Mouse (Mus musculus) limb, embryonic 15.5 days (tissue): Measurements from ENCODE around the gene Fbxl17. TPM values are rescaled to one million over a fixed set of nuclear protein-coding genes. Genes with fewer than 3 reads are reported as not detected.

Source experiments
- ATAC-seq: fragments of 200-750 bp; cut with Nextera tagmentation; 2 replicates; pipeline ENCODE4 v1.8.0; 2017; ENCODE audit warnings: low read depth, moderate TSS enrichment; ENCODE audit not compliant: insufficient number of reproducible peaks, low FRiP score, low TSS enrichment
- H3K27ac ChIP-seq: fragments of 300-500 bp; sonication (generic); 2 replicates; pipeline ENCODE4 v1.5.1; 2015; ENCODE audit warnings: moderate library complexity, mild to moderate bottlenecking, inconsistent platforms
- H3K27me3 ChIP-seq: fragments of 300-500 bp; sonication (generic); 2 replicates; pipeline ENCODE4 v1.6.1; 2015; ENCODE audit warnings: inconsistent platforms
- H3K36me3 ChIP-seq: fragments of 300-500 bp; sonication (generic); 2 replicates; pipeline ENCODE4 v1.6.1; 2015; ENCODE audit warnings: inconsistent platforms
- H3K4me1 ChIP-seq: fragments of 300-500 bp; sonication (generic); 2 replicates; pipeline ENCODE4 v1.6.1; 2015; ENCODE audit warnings: inconsistent platforms
- H3K4me2 ChIP-seq: fragments of 300-500 bp; sonication (generic); 2 replicates; pipeline ENCODE4 v1.6.1; 2015; ENCODE audit warnings: mild to moderate bottlenecking, inconsistent platforms
- H3K4me3 ChIP-seq: fragments of 300-500 bp; sonication (generic); 2 replicates; pipeline ENCODE4 v1.5.1; 2015; ENCODE audit warnings: mild to moderate bottlenecking, inconsistent platforms
- H3K9ac ChIP-seq: fragments of 300-500 bp; sonication (generic); 2 replicates; pipeline ENCODE4 v1.6.1; 2015; ENCODE audit warnings: inconsistent platforms
- H3K9me3 ChIP-seq: fragments of 300-500 bp; sonication (generic); 2 replicates; pipeline ENCODE4 v1.6.1; 2016; ENCODE audit warnings: inconsistent platforms
- WGBS: fragments of 180-500 bp; shearing (Covaris S2); methylation state at CpG from one replicate; pipeline ENCODE4 v1.1.7; 2015; 5-methylcytosine and 5-hydroxymethylcytosine counted together
- polyA plus RNA-seq: library from polyadenylated mRNA; unstranded; fragments of >200 nt; fragmentation: Nextera tagmentation; extraction: Ambion mirVana; gene quantifications from 2 replicates; pipeline ENCODE4 v1.2.1, GENCODE M21; 2015

Gene Fbxl17
- polyA plus RNA-seq, 1 experiment from 2014 or later, result 7.8 TPM

- H3K4me3 ChIP-seq, result no peak overlapping the region
- WGBS, result 44% methylated on average over 10 of the region's 10 CpGs
- H3K27ac ChIP-seq, result no peak overlapping the region
- H3K4me2 ChIP-seq, result no peak overlapping the region
- H3K4me1 ChIP-seq, result peaks cover 2% of the 10 kb centered on the region; the same call in 1 of the 2 replicates
- H3K9me3 ChIP-seq, result no peaks in the 10 kb centered on the region
- no peaks in the 10 kb centered on the region for H3K27me3 ChIP-seq
- ATAC-seq, result no peak
- H3K9ac ChIP-seq, result no peak overlapping the region
- peaks cover 4% of the 10 kb centered on the region; the same call in 1 of the 2 replicates for H3K36me3 ChIP-seq
Observed at GRCm38 (mm10) chr17:63451311-63452006, 48.4 kb downstream of the Fbxl17 start.

GRCm38 (mm10) chr17:63447691-63448090 is 52.1 kb downstream of the Fbxl17 start:
- no peak overlapping the region for H3K4me3 ChIP-seq
- no peak overlapping the region for H3K4me2 ChIP-seq
- no peaks in the 10 kb centered on the region for H3K36me3 ChIP-seq
- no peak for ATAC-seq
- no peaks in the 10 kb centered on the region for H3K27me3 ChIP-seq
- H3K27ac ChIP-seq, result no peak overlapping the region
- WGBS, result 77% methylated on average over 10 of the region's 10 CpGs
- H3K9me3 ChIP-seq, result no peaks in the 10 kb centered on the region
- H3K4me1 ChIP-seq, result peaks cover 2% of the 10 kb centered on the region; the same call in 1 of the 2 replicates
- H3K9ac ChIP-seq, result no peak overlapping the region

- H3K27ac ChIP-seq, result no peak overlapping the region
- H3K27me3 ChIP-seq, result no peaks in the 10 kb centered on the region
- no peaks in the 10 kb centered on the region; the same call in 1 of the 2 replicates for H3K36me3 ChIP-seq
- H3K9me3 ChIP-seq, result no peaks in the 10 kb centered on the region
- WGBS, result 78% methylated on average over 10 of the region's 10 CpGs
- H3K4me2 ChIP-seq, result no peak overlapping the region
- no peak overlapping the region for H3K9ac ChIP-seq
- H3K4me3 ChIP-seq, result no peak overlapping the region
- peaks cover 2% of the 10 kb centered on the region; the same call in 1 of the 2 replicates for H3K4me1 ChIP-seq
- no peak for ATAC-seq
Observed at GRCm38 (mm10) chr17:63446971-63447679, 52.7 kb downstream of the Fbxl17 start.

DNA sequence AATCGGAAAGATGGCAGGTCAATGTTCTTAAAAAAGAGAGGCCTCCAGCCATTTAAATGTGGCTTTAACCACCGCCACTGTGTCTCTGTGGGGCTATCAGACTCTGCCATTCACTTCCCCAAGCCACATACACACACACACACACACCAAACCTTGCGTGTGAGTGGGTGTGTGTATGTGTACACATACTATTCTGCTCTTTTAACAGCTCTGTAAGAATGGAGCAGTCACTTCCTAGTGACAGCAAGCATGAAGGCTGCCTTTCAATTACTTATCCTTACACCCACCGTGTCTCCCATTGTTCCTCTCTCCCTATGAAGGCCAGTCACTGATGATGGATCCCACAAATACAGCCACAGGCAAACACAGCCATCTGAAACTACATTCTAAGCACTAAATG is 54.6 kb downstream of the Fbxl17 start:
- Histone ChIP-seq H3K9me3 (no peaks in the 10 kb centered on the region), H3K9ac (no peak overlapping the region), H3K4me1 (no peaks in the 10 kb centered on the region), H3K27ac (no peak overlapping the region), H3K27me3 (no peaks in the 10 kb centered on the region), H3K36me3 (no peaks in the 10 kb centered on the region; the same call in 1 of the 2 replicates), H3K4me2 (no peak overlapping the region), H3K4me3 (no peak overlapping the region)
- 90% methylated on average over 4 of the region's 4 CpGs for WGBS
- ATAC-seq, result no peak

DNA sequence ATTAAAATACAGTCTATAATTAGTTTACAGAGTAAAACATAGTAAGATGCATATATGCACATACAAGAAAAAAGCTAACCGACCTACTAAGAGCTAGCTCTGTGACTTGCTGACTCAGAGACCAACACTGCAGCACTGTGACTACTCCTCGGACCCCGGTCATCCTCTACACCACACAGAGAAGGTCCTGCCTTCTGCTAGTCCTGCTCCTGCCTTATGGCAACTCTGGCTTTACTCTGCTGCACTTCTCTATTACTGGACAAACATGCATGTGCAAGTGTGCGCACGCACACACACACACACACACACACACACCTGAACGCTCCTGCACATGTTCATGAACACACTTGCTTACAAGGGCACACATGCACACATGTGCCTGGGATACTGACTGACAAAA is 62.4 kb downstream of the Fbxl17 start:
- Histone ChIP-seq H3K9me3 (no peaks in the 10 kb centered on the region), H3K27ac (no peak overlapping the region), H3K27me3 (no peaks in the 10 kb centered on the region), H3K4me3 (no peak overlapping the region), H3K4me2 (no peak overlapping the region), H3K36me3 (no peaks in the 10 kb centered on the region; the same call in 1 of the 2 replicates), H3K4me1 (no peaks in the 10 kb centered on the region), H3K9ac (no peak overlapping the region)
- ATAC-seq, result no peak
- WGBS, result 92% methylated on average over 6 of the region's 6 CpGs

- H3K27ac ChIP-seq, result no peak overlapping the region
- no peaks in the 10 kb centered on the region for H3K9me3 ChIP-seq
- no peaks in the 10 kb centered on the region for H3K4me1 ChIP-seq
- H3K9ac ChIP-seq, result no peak overlapping the region
- no peak overlapping the region for H3K4me3 ChIP-seq
- H3K36me3 ChIP-seq, result no peaks in the 10 kb centered on the region
- WGBS, result 48% methylated on average over 6 of the region's 6 CpGs
- no peak overlapping the region for H3K4me2 ChIP-seq
- no peak for ATAC-seq
- H3K27me3 ChIP-seq, result no peaks in the 10 kb centered on the region
Observed at GRCm38 (mm10) chr17:63434081-63434480, 65.7 kb downstream of the Fbxl17 start.

DNA sequence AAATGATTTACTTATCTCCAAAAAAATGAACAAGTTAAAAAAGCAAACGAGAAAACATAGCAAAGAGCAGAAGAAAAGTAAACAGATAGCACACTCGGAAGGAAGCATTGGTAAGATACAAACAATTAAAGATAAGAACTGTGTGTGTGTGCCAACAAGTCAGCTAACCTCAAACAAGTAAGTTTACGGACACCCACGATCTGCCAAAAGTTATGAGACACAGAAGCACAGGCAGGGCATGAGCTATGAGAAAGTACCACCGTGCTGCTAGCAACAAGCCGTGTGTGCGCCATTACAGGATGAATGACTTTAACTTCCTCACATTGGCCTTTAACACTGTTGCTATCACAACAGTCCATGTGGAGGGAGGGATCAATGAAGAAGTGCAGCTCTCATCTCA is 68.2 kb downstream of the Fbxl17 start:
- H3K27ac ChIP-seq, result no peak overlapping the region
- WGBS, result 73% methylated on average over 7 of the region's 7 CpGs
- no peaks in the 10 kb centered on the region for H3K27me3 ChIP-seq
- no peak overlapping the region for H3K4me2 ChIP-seq
- H3K36me3 ChIP-seq, result no peaks in the 10 kb centered on the region
- no peaks in the 10 kb centered on the region for H3K9me3 ChIP-seq
- H3K4me1 ChIP-seq, result no peaks in the 10 kb centered on the region
- no peak for ATAC-seq
- H3K9ac ChIP-seq, result no peak overlapping the region
- no peak overlapping the region for H3K4me3 ChIP-seq

DNA sequence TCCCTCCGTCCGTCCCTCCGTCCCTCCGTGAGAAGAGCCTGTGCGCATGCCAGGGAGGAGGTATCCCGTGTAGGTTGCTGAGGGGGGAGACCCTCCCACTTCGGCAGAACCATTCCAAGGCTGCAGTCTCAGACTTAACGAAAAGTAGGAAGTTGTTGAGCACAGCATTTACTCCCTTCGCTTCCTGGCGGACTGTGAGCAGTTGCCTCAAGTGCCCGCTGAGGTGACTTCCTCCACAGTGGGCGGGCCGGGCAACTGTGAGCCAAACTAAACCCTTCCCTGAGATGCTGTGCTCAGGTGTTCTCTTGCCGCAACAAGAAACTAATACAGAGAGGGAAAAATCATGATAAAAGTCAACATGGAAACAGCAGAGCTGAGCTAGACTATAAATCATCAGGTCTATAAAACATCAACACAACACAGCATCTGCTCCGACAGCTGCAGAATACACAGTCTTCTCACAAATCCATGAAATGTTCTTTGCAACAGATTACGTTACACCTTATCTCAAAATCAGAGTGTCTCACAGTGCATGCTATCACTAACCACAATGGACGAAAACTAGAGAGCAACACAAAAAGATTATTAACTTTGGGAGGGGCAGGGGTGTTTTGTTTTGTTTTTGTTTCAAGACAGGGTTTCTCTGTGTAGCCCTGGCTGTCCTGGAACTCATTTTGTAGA is 69.3 kb downstream of the Fbxl17 start:
- ATAC-seq, result no peak
- 57% methylated on average over 17 of the region's 17 CpGs for WGBS
- H3K4me3 ChIP-seq, result no peak overlapping the region
- H3K4me1 ChIP-seq, result no peaks in the 10 kb centered on the region
- no peak overlapping the region for H3K27ac ChIP-seq
- no peaks in the 10 kb centered on the region for H3K27me3 ChIP-seq
- no peak overlapping the region for H3K9ac ChIP-seq
- H3K4me2 ChIP-seq, result peak overlapping the region; percentile 12; the same call in 1 of the 2 replicates
- H3K36me3 ChIP-seq, result no peaks in the 10 kb centered on the region
- H3K9me3 ChIP-seq, result no peaks in the 10 kb centered on the region

- no peak overlapping the region for H3K4me3 ChIP-seq
- no peak overlapping the region for H3K27ac ChIP-seq
- H3K4me1 ChIP-seq, result no peaks in the 10 kb centered on the region
- WGBS, result 77% methylated on average over 4 of the region's 4 CpGs
- no peaks in the 10 kb centered on the region for H3K27me3 ChIP-seq
- H3K9me3 ChIP-seq, result no peaks in the 10 kb centered on the region
- no peak overlapping the region for H3K9ac ChIP-seq
- no peak for ATAC-seq
- H3K4me2 ChIP-seq, result no peak overlapping the region
- H3K36me3 ChIP-seq, result no peaks in the 10 kb centered on the region
Observed at GRCm38 (mm10) chr17:63423851-63424250, 76.0 kb downstream of the Fbxl17 start.

DNA sequence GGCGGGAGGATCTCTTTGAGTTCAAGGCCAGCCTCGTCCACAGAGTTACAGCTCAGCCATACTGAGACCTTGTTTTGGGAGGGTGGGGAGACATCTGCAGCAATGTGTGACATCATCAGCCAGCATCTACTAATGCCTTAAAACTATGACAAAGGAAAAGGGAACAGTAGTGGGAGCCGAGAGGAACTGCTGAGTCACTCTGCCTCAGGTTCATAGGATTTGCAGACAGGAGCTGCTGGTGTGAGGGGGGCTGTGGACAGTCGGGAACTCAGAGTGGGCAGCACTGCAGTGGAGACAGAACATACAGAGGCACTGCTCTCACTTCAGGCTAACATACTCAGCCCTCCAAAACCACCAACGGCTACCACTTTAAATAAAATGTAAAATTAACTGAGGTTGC is 77.1 kb downstream of the Fbxl17 start:
- H3K36me3 ChIP-seq, result no peaks in the 10 kb centered on the region
- H3K4me3 ChIP-seq, result no peak overlapping the region
- H3K27me3 ChIP-seq, result no peaks in the 10 kb centered on the region
- ATAC-seq, result no peak
- no peak overlapping the region for H3K4me2 ChIP-seq
- 92% methylated on average over 5 of the region's 5 CpGs for WGBS
- H3K9ac ChIP-seq, result no peak overlapping the region
- H3K27ac ChIP-seq, result no peak overlapping the region
- H3K9me3 ChIP-seq, result no peaks in the 10 kb centered on the region
- no peaks in the 10 kb centered on the region for H3K4me1 ChIP-seq

DNA sequence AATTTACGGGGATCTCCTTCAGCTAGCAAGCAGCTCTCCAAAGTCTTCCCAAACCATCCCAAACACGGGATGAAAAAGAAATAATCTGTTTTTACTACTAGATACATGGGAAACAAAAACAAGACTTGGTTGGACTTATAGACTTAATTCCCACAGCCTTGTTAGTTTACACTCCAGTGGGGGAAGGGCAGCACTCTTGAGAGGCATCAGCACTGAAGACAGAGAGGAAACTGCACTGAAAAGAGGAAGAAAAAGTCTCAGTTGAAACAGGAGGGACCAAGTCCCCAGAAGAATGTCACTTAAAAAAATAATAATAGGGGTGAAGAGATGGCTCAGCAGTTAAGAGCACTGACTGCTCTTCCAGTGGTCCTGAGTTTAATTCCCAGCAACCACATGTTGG is 78.0 kb downstream of the Fbxl17 start:
- Histone ChIP-seq H3K4me1 (no peaks in the 10 kb centered on the region), H3K27me3 (no peaks in the 10 kb centered on the region)
- 64% methylated on average over 2 of the region's 2 CpGs for WGBS

GRCm38 (mm10) chr17:63419503-63419902 is 80.3 kb downstream of the Fbxl17 start:
- Histone ChIP-seq H3K9ac (no peak overlapping the region), H3K27ac (no peak overlapping the region), H3K27me3 (no peaks in the 10 kb centered on the region), H3K4me1 (no peaks in the 10 kb centered on the region), H3K9me3 (no peaks in the 10 kb centered on the region), H3K4me2 (no peak overlapping the region), H3K36me3 (no peaks in the 10 kb centered on the region), H3K4me3 (no peak overlapping the region)
- 86% methylated on average over 6 of the region's 6 CpGs for WGBS
- ATAC-seq, result no peak

More for the DNA sequence above, 78.0 kb downstream of the Fbxl17 start:
- Histone ChIP-seq H3K36me3 (no peaks in the 10 kb centered on the region), H3K4me2 (no peak overlapping the region), H3K9ac (no peak overlapping the region), H3K4me3 (no peak overlapping the region), H3K27ac (no peak overlapping the region), H3K9me3 (no peaks in the 10 kb centered on the region)
- ATAC-seq, result no peak
